Mouse (Mus musculus) G1E (cell line): ENCODE measurements around the gene Gm48552. TPM values are rescaled to one million over a fixed set of nuclear protein-coding genes. Genes with fewer than 3 reads are reported as not detected.

Experiments
- ATAC-seq: 2 replicates; pipeline ENCODE4 v1.8.0; 2016; ENCODE audit warnings: mild to moderate bottlenecking; ENCODE audit not compliant: insufficient number of reproducible peaks, poor library complexity, low FRiP score, severe bottlenecking; ENCODE audit errors: extremely low read depth
- DNase-seq: peaks from one replicate; pipeline ENCODE4 v3.0.0; 2012; ENCODE audit warnings: low spot score
- H3K27me3 ChIP-seq: 2 replicates; pipeline ENCODE4 v1.6.1; 2012; ENCODE audit warnings: mild to moderate bottlenecking, low read length, inconsistent platforms; ENCODE audit not compliant: insufficient read depth
- H3K36me3 ChIP-seq: replicated peaks from 2 replicates; pipeline ENCODE3; 2012; ENCODE audit warnings: mild to moderate bottlenecking, inconsistent platforms
- H3K4me1 ChIP-seq: 2 replicates; pipeline ENCODE4 v1.6.1; 2012; ENCODE audit warnings: low read depth, low read length, inconsistent platforms, mixed read lengths; ENCODE audit not compliant: insufficient read depth
- H3K4me3 ChIP-seq: 2 replicates; pipeline ENCODE4 v1.5.1; 2012; ENCODE audit warnings: low read depth, mild to moderate bottlenecking, inconsistent platforms, low read length, moderate library complexity, mixed read lengths
- H3K9me3 ChIP-seq: replicated peaks from 2 replicates; pipeline ENCODE4 v1.6.1; 2012; ENCODE audit warnings: inconsistent platforms
- CTCF ChIP-seq: IDR thresholded peaks from 2 replicates; pipeline ENCODE4 v1.5.1; 2012; ENCODE audit warnings: low read depth, low read length, inconsistent platforms, mixed read lengths
- GATA1 ChIP-seq: IDR thresholded peaks from 2 replicates; pipeline ENCODE4 v1.6.1; 2012; ENCODE audit warnings: borderline replicate concordance, low read length, inconsistent platforms, mixed read lengths
- GATA2 ChIP-seq: IDR thresholded peaks from 2 replicates; pipeline ENCODE4 v1.6.1; 2012; ENCODE audit warnings: low read depth, low read length, inconsistent platforms, borderline replicate concordance
- POLR2AphosphoS5 ChIP-seq: IDR thresholded peaks from 2 replicates; pipeline ENCODE4 v1.6.1; 2012; ENCODE audit warnings: low read depth, low read length, inconsistent platforms; ENCODE audit not compliant: insufficient replicate concordance
- TAL1 ChIP-seq: conservative IDR thresholded peaks from 2 replicates; pipeline ENCODE4 v1.6.1; 2012; ENCODE audit warnings: low read depth, low read length, inconsistent platforms, mixed read lengths
- polyA plus RNA-seq: library from polyadenylated mRNA; stranded (reverse); fragments of >175 nt; gene quantifications from 2 replicates; pipeline ENCODE4 v1.2.3, GENCODE M21; 2012
- total RNA-seq, 2 experiments: library from RNA; stranded (forward) in 1 of 2; stranded (reverse) in 1 of 2; fragments of 200-1000 nt in 1 of 2; fragments of >200 nt in 1 of 2; fragmentation: Nextera tagmentation in 1 of 2; gene quantifications; 2 replicates each; pipeline ENCODE4 v1.2.3; 2014 to 2017

Gene Gm48552
- total and polyA plus RNA-seq, 3 experiments: 0.38 to 7.4 (median 1.2) TPM

- peaks cover 18% of the 10 kb centered on the region for H3K27me3 ChIP-seq
- DNase-seq: no peak
- no peak for TF ChIP-seq GATA2
- no peak for TF ChIP-seq CTCF
- TF ChIP-seq TAL1: no peak
- no peak for TF ChIP-seq GATA1
- no peak for TF ChIP-seq POLR2AphosphoS5
- no peak overlapping the region for H3K4me3 ChIP-seq
- H3K9me3 ChIP-seq: peaks cover 8% of the 10 kb centered on the region; the same call in 1 of the 2 replicates
- ATAC-seq: no peak
- H3K4me1 ChIP-seq: peaks cover 56% of the 10 kb centered on the region
- H3K36me3 ChIP-seq: peaks cover 40% of the 10 kb centered on the region
Measured at GRCm38 (mm10) chr10:81345162-81345534, 43.7 kb upstream of the Gm48552 start.

GRCm38 (mm10) chr10:81346453-81347067, 42.2 kb upstream of the Gm48552 start:
- DNase-seq (no peak), ATAC-seq (no peak)
- Histone ChIP-seq H3K4me3 (peak overlapping the region; percentile 41; the same call in 1 of the 2 replicates), H3K4me1 (peaks cover 50% of the 10 kb centered on the region), H3K36me3 (peaks cover 40% of the 10 kb centered on the region), H3K27me3 (peaks cover 18% of the 10 kb centered on the region), H3K9me3 (peaks cover 8% of the 10 kb centered on the region; the same call in 1 of the 2 replicates)
- TF ChIP-seq GATA1 (no peak), CTCF (no peak), POLR2AphosphoS5 (no peak), GATA2 (no peak), TAL1 (no peak)

- no peaks in the 10 kb centered on the region; the same call in 1 of the 2 replicates for H3K27me3 ChIP-seq
- H3K4me1 ChIP-seq: peaks cover 54% of the 10 kb centered on the region
- H3K9me3 ChIP-seq: no peaks in the 10 kb centered on the region
- no peak for TF ChIP-seq GATA1
- no peak for TF ChIP-seq GATA2
- no peak for TF ChIP-seq POLR2AphosphoS5
- no peak for TF ChIP-seq TAL1
- no peak for TF ChIP-seq CTCF
- peak overlapping the region; percentile 97; the same call in 1 of the 2 replicates for H3K4me3 ChIP-seq
- peak; percentile 77 for DNase-seq
- peaks cover 40% of the 10 kb centered on the region for H3K36me3 ChIP-seq
- peak; percentile 65 for ATAC-seq
Measured at GRCm38 (mm10) chr10:81349146-81349545, 39.7 kb upstream of the Gm48552 start.

DNA sequence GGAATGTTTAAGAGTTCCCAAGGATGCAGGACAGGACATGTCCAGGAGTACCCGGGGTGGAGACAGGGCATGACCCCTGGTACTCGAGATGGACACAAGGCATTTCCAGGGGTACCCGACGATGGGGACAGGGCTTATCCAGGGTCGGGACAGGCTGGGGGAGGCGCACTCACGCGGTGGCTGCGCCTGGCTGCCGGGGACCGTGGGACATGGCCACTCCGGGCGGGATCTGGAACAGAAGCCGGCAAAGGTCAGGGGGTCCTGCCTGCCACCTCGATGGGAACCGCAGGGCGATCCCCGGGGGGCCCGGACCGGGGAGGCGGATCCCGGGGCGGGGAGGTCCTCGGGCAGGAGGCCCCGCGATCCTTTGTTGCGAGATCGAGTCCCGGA, 38.8 kb upstream of the Gm48552 start:
- peaks cover 61% of the 10 kb centered on the region for H3K4me1 ChIP-seq
- H3K4me3 ChIP-seq: peak overlapping the region; percentile 97
- H3K27me3 ChIP-seq: no peaks in the 10 kb centered on the region; the same call in 1 of the 2 replicates
- no peak for DNase-seq
- no peak for ATAC-seq
- H3K36me3 ChIP-seq: peaks cover 40% of the 10 kb centered on the region
- TF ChIP-seq TAL1 (no peak), GATA2 (no peak), CTCF (no peak), GATA1 (no peak), POLR2AphosphoS5 (no peak)
- H3K9me3 ChIP-seq: no peaks in the 10 kb centered on the region

- Histone ChIP-seq H3K4me3 (peak within 1 kb of the TSS; percentile 97), H3K9me3 (no peaks in the 10 kb centered on the region), H3K27me3 (no peaks in the 10 kb centered on the region; the same call in 1 of the 2 replicates), H3K4me1 (peaks cover 67% of the 10 kb centered on the region), H3K36me3 (peaks cover 35% of the 10 kb centered on the region)
- DNase-seq: peak; percentile 94
- TF ChIP-seq GATA2 (no peak), CTCF (peak; percentile 79)
- peak; percentile 91 for ATAC-seq
Measured at GRCm38 (mm10) chr10:81350351-81351063, 38.3 kb upstream of the Gm48552 start, which contains the start of gene Hmg20b. Gene Hmg20b (minus strand): TSS chr10:81350480.

GRCm38 (mm10) chr10:81351678-81352291, 37.0 kb upstream of the Gm48552 start:
- Histone ChIP-seq H3K27me3 (no peaks in the 10 kb centered on the region; the same call in 1 of the 2 replicates), H3K4me3 (peak overlapping the region; percentile 65), H3K36me3 (peaks cover 22% of the 10 kb centered on the region), H3K9me3 (no peaks in the 10 kb centered on the region), H3K4me1 (peaks cover 76% of the 10 kb centered on the region)
- TF ChIP-seq CTCF (no peak), GATA1 (no peak), GATA2 (no peak), POLR2AphosphoS5 (no peak), TAL1 (no peak)
- ATAC-seq: no peak
- peak; percentile 68 for DNase-seq
